Mouse (Mus musculus) ES-Bruce4 (cell line): ENCODE data around the gene Tatdn3.

Source experiments
- CTCF ChIP-seq: IDR thresholded peaks from one replicate; pipeline ENCODE4 v1.8.1; 2011; ENCODE audit warnings: low read depth, low read length
- EP300 ChIP-seq: IDR thresholded peaks from 2 replicates; pipeline ENCODE4 v1.6.1; 2011; ENCODE audit warnings: low read depth, low read length; ENCODE audit not compliant: insufficient read depth
- POLR2A ChIP-seq: IDR thresholded peaks from one replicate; pipeline ENCODE4 v1.8.1; 2011; ENCODE audit warnings: low read length; ENCODE audit not compliant: insufficient read depth

DNA sequence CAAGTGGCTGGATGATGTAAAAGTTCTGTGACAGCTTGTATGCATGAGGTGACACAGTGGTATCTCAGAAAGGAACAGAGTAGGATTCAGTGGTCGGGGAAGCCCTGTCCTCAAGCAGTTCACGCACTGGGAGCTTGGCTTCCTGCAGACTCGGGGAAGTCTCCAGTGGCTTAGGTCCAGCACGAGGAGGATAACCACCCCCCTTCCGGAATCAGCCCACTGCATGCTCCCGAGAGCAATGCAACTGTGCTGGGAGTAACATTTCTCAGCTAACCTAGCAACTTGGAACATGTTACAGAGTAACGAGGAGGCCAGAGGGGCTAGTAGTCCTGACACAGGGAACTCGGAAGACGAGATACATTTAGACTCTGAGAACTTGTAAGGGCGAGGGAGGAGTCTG is 44.6 kb upstream of the Tatdn3 start:
- TF ChIP-seq POLR2A (no peak), CTCF (no peak), EP300 (no peak)
